Mouse (Mus musculus) liver, embryonic 14.5 days (tissue): Measurements from ENCODE around the gene Rpl13.

Experiments used
- CTCF ChIP-seq: IDR thresholded peaks from 2 replicates; pipeline ENCODE4 v1.5.1; 2016; ENCODE audit warnings: antibody characterized with exemption, low read depth, control low read depth
- EP300 ChIP-seq: IDR thresholded peaks from 2 replicates; pipeline ENCODE4 v1.6.1; 2016; ENCODE audit warnings: antibody characterized with exemption, low read depth

DNA sequence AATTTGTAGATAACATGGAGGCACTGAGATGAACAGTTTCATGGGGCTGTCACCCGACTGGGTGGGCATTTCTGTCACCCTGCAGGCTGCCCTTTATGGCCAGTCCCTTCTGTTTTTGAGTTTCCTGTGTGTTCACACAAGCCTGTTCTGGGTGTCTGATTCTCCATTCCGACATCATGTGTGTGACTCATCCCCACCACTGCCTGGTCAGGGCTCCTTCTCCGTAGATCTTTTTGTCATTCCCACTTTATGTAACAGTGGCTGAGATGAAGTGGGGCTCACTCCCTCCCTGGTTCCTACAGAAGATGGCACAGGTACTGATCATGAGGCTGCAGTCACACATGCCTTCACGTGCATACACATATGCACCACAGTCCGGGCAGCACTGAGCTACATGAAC lies 20.5 kb downstream of the Rpl13 start:
- no peak for TF ChIP-seq CTCF
- no peak for TF ChIP-seq EP300
